Mouse (Mus musculus) MEL (cell line): ENCODE measurements around the gene Tcf25. TPM values are rescaled to one million over a fixed set of nuclear protein-coding genes. Genes with fewer than 3 reads are reported as not detected.

Source experiments
- DNase-seq: peaks from one replicate; pipeline ENCODE4 v3.0.0; 2011; ENCODE audit warnings: low read depth, low spot score
- H3K27ac ChIP-seq: 2 replicates; pipeline ENCODE4 v1.5.1; 2012; ENCODE audit warnings: low read depth, mild to moderate bottlenecking, control low read depth, low read length, moderate library complexity; ENCODE audit not compliant: control insufficient read depth
- H3K27me3 ChIP-seq, 2 experiments: fragments of 150-350 bp in 1 of 2; sonication (generic) in 1 of 2; 2 replicates each; pipeline ENCODE4 v1.6.1; 2012; ENCODE audit warnings: low read length in 2 of 2, mild to moderate bottlenecking in 2 of 2, improper control_type of control experiment in 1 of 2, moderate library complexity in 1 of 2; ENCODE audit not compliant: insufficient read depth in 2 of 2, control insufficient read depth in 1 of 2
- H3K36me3 ChIP-seq, 2 experiments: 2 replicates each; pipeline ENCODE4 v1.6.1; 2012 to 2014; ENCODE audit warnings: low read length in 2 of 2, improper control_type of control experiment in 1 of 2, inconsistent platforms in 1 of 2, mild to moderate bottlenecking in 1 of 2; ENCODE audit not compliant: insufficient read depth in 2 of 2, control insufficient read depth in 1 of 2
- H3K4me1 ChIP-seq, 2 experiments: fragments of 150-350 bp in 1 of 2; sonication (generic) in 1 of 2; 2 replicates each; pipeline ENCODE4 v1.6.1; 2012; ENCODE audit warnings: low read length in 2 of 2, improper control_type of control experiment in 1 of 2, mild to moderate bottlenecking in 1 of 2; ENCODE audit not compliant: insufficient read depth in 2 of 2, control insufficient read depth in 1 of 2
- H3K4me3 ChIP-seq, 2 experiments: fragments of 150-350 bp in 1 of 2; sonication (generic) in 1 of 2; 2 replicates each; pipeline ENCODE4 v1.5.1; 2012; ENCODE audit warnings: low read depth in 2 of 2, low read length in 2 of 2, mild to moderate bottlenecking in 2 of 2, moderate library complexity in 2 of 2, control low read depth in 1 of 2, improper control_type of control experiment in 1 of 2; ENCODE audit not compliant: control insufficient read depth in 1 of 2, insufficient read depth in 1 of 2
- H3K79me2 ChIP-seq: 2 replicates; pipeline ENCODE4 v1.6.1; 2012; ENCODE audit warnings: mild to moderate bottlenecking, low read length, moderate library complexity; ENCODE audit not compliant: control insufficient read depth, poor library complexity, insufficient read depth
- H3K9ac ChIP-seq: 2 replicates; pipeline ENCODE4 v1.6.1; 2012; ENCODE audit warnings: low read depth, mild to moderate bottlenecking, control low read depth, low read length, moderate library complexity; ENCODE audit not compliant: control insufficient read depth, poor library complexity, severe bottlenecking
- H3K9me3 ChIP-seq: fragments of 150-350 bp; sonication (generic); replicated peaks from 2 replicates; pipeline ENCODE4 v1.6.1; 2012; ENCODE audit warnings: mild to moderate bottlenecking, low read length, improper control_type of control experiment, moderate library complexity; ENCODE audit not compliant: insufficient read depth
- CHD2 ChIP-seq: IDR thresholded peaks from 2 replicates; pipeline ENCODE4 v1.6.1; 2011; ENCODE audit warnings: low read length, improper control_type of control experiment
- ELF1 ChIP-seq: IDR thresholded peaks from 2 replicates; pipeline ENCODE4 v1.6.1; 2014; ENCODE audit warnings: low read depth, mild to moderate bottlenecking, inconsistent platforms, low read length, improper control_type of control experiment, moderate library complexity
- EP300 ChIP-seq, 2 experiments: IDR thresholded peaks; 2 replicates each; pipeline ENCODE4 v1.6.1; 2011; ENCODE audit warnings: improper control_type of control experiment in 2 of 2, low read length in 2 of 2, low read depth in 1 of 2, mild to moderate bottlenecking in 1 of 2
- ETS1 ChIP-seq: IDR thresholded peaks from 2 replicates; pipeline ENCODE4 v1.6.1; 2012; ENCODE audit warnings: low read depth, mild to moderate bottlenecking, inconsistent platforms, low read length, improper control_type of control experiment, moderate library complexity
- GABPA ChIP-seq: IDR thresholded peaks from 2 replicates; pipeline ENCODE4 v1.6.1; 2012; ENCODE audit warnings: low read depth, mild to moderate bottlenecking, inconsistent platforms, low read length, improper control_type of control experiment, moderate library complexity
- GATA1 ChIP-seq: IDR thresholded peaks from 2 replicates; pipeline ENCODE4 v1.6.1; 2011; ENCODE audit warnings: low read depth, low read length, improper control_type of control experiment
- JUND ChIP-seq: IDR thresholded peaks from 2 replicates; pipeline ENCODE4 v1.6.1; 2011; ENCODE audit warnings: low read depth, mild to moderate bottlenecking, improper control_type of control experiment, low read length
- MAFK ChIP-seq: IDR thresholded peaks from 2 replicates; pipeline ENCODE4 v1.6.1; 2011; ENCODE audit warnings: low read depth, mild to moderate bottlenecking, low read length, improper control_type of control experiment, borderline replicate concordance
- MAX ChIP-seq: IDR thresholded peaks from 2 replicates; pipeline ENCODE4 v1.6.1; 2011; ENCODE audit warnings: low read length, improper control_type of control experiment
- MAZ ChIP-seq: IDR thresholded peaks from 2 replicates; pipeline ENCODE4 v1.6.1; 2012; ENCODE audit warnings: low read depth, mild to moderate bottlenecking, inconsistent platforms, low read length, improper control_type of control experiment
- MEF2A ChIP-seq: IDR thresholded peaks from 2 replicates; pipeline ENCODE4 v1.6.1; 2014; ENCODE audit warnings: low read depth, mild to moderate bottlenecking, inconsistent platforms, low read length, improper control_type of control experiment; ENCODE audit not compliant: poor library complexity, insufficient replicate concordance, severe bottlenecking; ENCODE audit errors: extremely low read depth
- MYC ChIP-seq: IDR thresholded peaks from 2 replicates; pipeline ENCODE4 v1.6.1; 2011; ENCODE audit warnings: low read depth, mild to moderate bottlenecking, low read length, improper control_type of control experiment, moderate library complexity
- POLR2AphosphoS2 ChIP-seq: IDR thresholded peaks from 2 replicates; pipeline ENCODE4 v1.6.1; 2011; ENCODE audit warnings: low read length, improper control_type of control experiment
- RAD21 ChIP-seq: IDR thresholded peaks from 2 replicates; pipeline ENCODE4 v1.6.1; 2011; ENCODE audit warnings: mild to moderate bottlenecking, low read depth, low read length, improper control_type of control experiment
- RCOR1 ChIP-seq: IDR thresholded peaks from 2 replicates; pipeline ENCODE4 v1.6.1; 2012; ENCODE audit warnings: low read depth, mild to moderate bottlenecking, inconsistent platforms, low read length, improper control_type of control experiment
- SIN3A ChIP-seq: IDR thresholded peaks from 2 replicates; pipeline ENCODE4 v1.6.1; 2012; ENCODE audit warnings: low read length, improper control_type of control experiment, inconsistent platforms
- SMC3 ChIP-seq: IDR thresholded peaks from 2 replicates; pipeline ENCODE4 v1.6.1; 2011; ENCODE audit warnings: low read depth, low read length, improper control_type of control experiment
- TAL1 ChIP-seq: IDR thresholded peaks from 2 replicates; pipeline ENCODE4 v1.6.1; 2012; ENCODE audit warnings: mild to moderate bottlenecking, inconsistent platforms, low read length, moderate library complexity, mixed read lengths
- TBP ChIP-seq: IDR thresholded peaks from 2 replicates; pipeline ENCODE4 v1.8.0; 2011; ENCODE audit warnings: low read depth, low read length, improper control_type of control experiment
- TCF12 ChIP-seq: IDR thresholded peaks from 2 replicates; pipeline ENCODE4 v1.6.1; 2014; ENCODE audit warnings: low read depth, mild to moderate bottlenecking, inconsistent platforms, low read length, improper control_type of control experiment, moderate library complexity
- ZKSCAN1 ChIP-seq: IDR thresholded peaks from 2 replicates; pipeline ENCODE4 v1.6.1; 2012; ENCODE audit warnings: low read depth, mild to moderate bottlenecking, inconsistent platforms, low read length, improper control_type of control experiment, moderate library complexity
- ZMIZ1 ChIP-seq: IDR thresholded peaks from 2 replicates; pipeline ENCODE4 v1.6.1; 2012; ENCODE audit warnings: low read depth, mild to moderate bottlenecking, inconsistent platforms, low read length, improper control_type of control experiment, moderate library complexity
- ZNF384 ChIP-seq: IDR thresholded peaks from 2 replicates; pipeline ENCODE4 v1.6.1; 2012; ENCODE audit warnings: low read depth, mild to moderate bottlenecking, inconsistent platforms, low read length, improper control_type of control experiment
- polyA plus RNA-seq, 2 experiments: library from polyadenylated mRNA; stranded (reverse) in 1 of 2; unstranded in 1 of 2; fragments of >175 nt in 1 of 2; fragments of >200 nt in 1 of 2; gene quantifications; 2 replicates each; pipeline versions ENCODE4 v1.2.1 to v1.2.4; 2012; ENCODE audit warnings: low replicate concordance in 2 of 2, low read depth in 1 of 2; ENCODE audit not compliant: insufficient read length in 2 of 2, insufficient read depth in 1 of 2, missing spikeins in 1 of 2
- total RNA-seq: library from RNA; depleted of rRNA; stranded (reverse); fragments of 300-350 nt; gene quantifications from 2 replicates; pipeline ENCODE4 v1.2.3, GENCODE M21; 2012

Gene Tcf25
- total and polyA plus RNA-seq, 3 experiments, result 107 to 327 TPM; not detected in 1

DNA sequence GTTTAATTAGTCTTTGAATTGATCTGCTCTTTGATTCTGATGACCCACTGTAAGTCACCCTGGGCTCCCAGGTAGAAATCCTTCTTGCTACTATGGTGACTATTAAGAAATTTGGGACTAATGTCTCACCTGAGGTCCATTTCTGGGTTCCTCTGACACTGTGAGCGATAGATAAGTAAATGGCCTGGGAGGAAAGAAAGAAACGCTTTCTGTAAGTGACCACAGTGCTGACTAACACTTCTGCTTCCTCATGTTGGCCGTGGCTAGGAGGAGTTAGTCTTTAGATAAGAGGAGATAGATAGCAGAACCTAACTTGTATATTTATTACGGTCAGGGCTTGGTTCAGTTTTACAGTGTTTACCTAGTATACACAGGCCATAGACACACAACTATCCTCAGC, 44.2 kb upstream of the Tcf25 start (continued):
- 0 out of 2 replicates have a peak, but pooled peaks have one; percentile 39 for TF ChIP-seq ETS1
- TF ChIP-seq ZKSCAN1, result no peak
- TF ChIP-seq CHD2, result no peak
- peak; percentile 59 to 72 for TF ChIP-seq EP300 (IDR thresholded peaks at IDR 0.05; ENCODE audit: low read depth in 1 of 2, low read length in 2 of 2)
- no peak for TF ChIP-seq MEF2A
- no peak for TF ChIP-seq RCOR1
- no peak for TF ChIP-seq SMC3
- no peak for TF ChIP-seq RAD21
- TF ChIP-seq TAL1, result peak; percentile 55
- no peak for TF ChIP-seq MAZ
- no peak for TF ChIP-seq POLR2AphosphoS2
- TF ChIP-seq ZMIZ1, result no peak
- TF ChIP-seq MAFK, result no peak
- no peak for TF ChIP-seq MAX
- TF ChIP-seq, all 39 proteins: peak for 6

DNA sequence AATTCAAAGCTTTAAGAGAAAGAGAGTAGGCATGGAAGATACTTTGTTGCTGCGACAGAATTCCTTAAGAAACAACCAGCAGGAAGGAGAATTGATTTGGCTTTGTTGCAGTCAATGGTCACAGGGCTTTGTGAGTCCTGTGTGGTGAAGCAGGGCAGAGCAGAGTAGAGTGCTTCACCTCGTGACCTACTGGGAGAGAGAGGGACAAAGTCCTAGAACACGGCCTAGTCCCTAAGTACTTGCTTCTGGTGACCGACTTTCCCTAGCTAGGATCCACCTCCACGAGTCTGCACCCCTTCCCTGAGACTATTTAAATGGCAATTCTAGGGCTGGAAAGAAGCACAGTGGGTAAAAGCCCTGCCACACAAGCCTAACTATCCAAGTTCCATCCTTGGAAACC, 43.6 kb upstream of the Tcf25 start:
- TF ChIP-seq ZNF384, result no peak
- H3K9me3 ChIP-seq, result no peaks in the 10 kb centered on the region
- no peaks in the 10 kb centered on the region for H3K79me2 ChIP-seq
- no peak overlapping the region for H3K9ac ChIP-seq
- no peak for DNase-seq
- no peak overlapping the region for H3K27ac ChIP-seq
- H3K4me3 ChIP-seq, result no peak overlapping the region
- no peaks in the 10 kb centered on the region for H3K27me3 ChIP-seq
- peaks cover 0 to 27% of the 10 kb centered on the region in 2 experiments; a peak in 3 of 4 replicates for H3K4me1 ChIP-seq
- H3K36me3 ChIP-seq, result peaks cover 0 to 14% of the 10 kb centered on the region in 2 experiments; a peak in 2 of 4 replicates

DNA sequence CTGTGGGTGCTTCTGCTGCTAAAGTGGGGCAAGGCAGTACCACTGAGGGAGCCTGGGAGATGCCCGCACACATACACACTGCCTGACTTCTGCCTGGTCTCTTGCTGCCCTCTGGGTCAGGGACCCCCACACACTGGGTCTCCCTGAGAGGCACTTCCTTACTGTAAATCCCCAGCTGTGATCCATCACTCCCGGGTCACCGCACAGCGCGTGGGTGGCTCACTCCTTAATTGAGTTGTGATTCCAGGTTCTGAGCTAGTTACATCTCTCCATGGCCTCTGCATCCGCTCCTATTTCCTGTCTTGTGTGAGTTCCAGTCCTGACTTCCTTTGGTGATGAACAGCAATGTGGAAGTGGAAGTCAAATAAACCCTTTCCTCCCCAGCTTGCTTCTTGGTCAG, 42.9 kb upstream of the Tcf25 start:
- Histone ChIP-seq H3K9ac (no peak overlapping the region), H3K27ac (no peak overlapping the region; the same call in 1 of the 2 replicates), H3K27me3 (no peaks in the 10 kb centered on the region), H3K79me2 (no peaks in the 10 kb centered on the region), H3K4me1 (peaks cover 0 to 27% of the 10 kb centered on the region in 2 experiments; a peak in 3 of 4 replicates), H3K36me3 (peaks cover 0 to 14% of the 10 kb centered on the region in 2 experiments; a peak in 2 of 4 replicates), H3K4me3 (no peak overlapping the region), H3K9me3 (no peaks in the 10 kb centered on the region)
- no peak for TF ChIP-seq SIN3A
- TF ChIP-seq ZKSCAN1, result no peak
- TF ChIP-seq GABPA, result no peak
- TF ChIP-seq MAX, result no peak
- no peak for TF ChIP-seq MYC
- TF ChIP-seq TBP, result no peak
- TF ChIP-seq GATA1, result no peak
- no peak for TF ChIP-seq JUND
- no peak for TF ChIP-seq RAD21
- no peak for TF ChIP-seq EP300 (IDR thresholded peaks at IDR 0.05; ENCODE audit: low read depth in 1 of 2, low read length in 2 of 2)
- TF ChIP-seq TCF12, result no peak
- no peak for TF ChIP-seq ELF1
- DNase-seq, result no peak
